23 mouse cellular contexts compared by ENCODE assay signal in genomic region chr14:8462973-8463372, GRCm38 (mm10).
"Had no signal": no experiment of that assay in that cellular context is flagged by ENCODE, and none has a peak within 500 bp of the region (broad histone marks: within the 10 kb centered on the region; RNA-seq: fewer than 3 reads in every experiment).

No protein-coding gene starts in this region.

- DNase-seq: kidney, adult 18-20 months; kidney, adult 9 months; kidney, postnatal 14 days; kidney, postnatal 4 days; layer of hippocampus, adult 9-11 months; liver, postnatal 0 days; lung, embryonic 14.5 days; midbrain, embryonic 14.5 days; right cerebral cortex, adult 18-20 months; right cerebral cortex, postnatal 14 days; right cerebral cortex, postnatal 4 days; thymus, adult 2 months; thymus, postnatal 14 days; thymus, postnatal 4 days had no signal

- H3K9me3 ChIP-seq: limb, embryonic 12.5 days; limb, embryonic 15.5 days; megakaryocyte, embryonic 14.5 days; neural tube, embryonic 13.5 days had no signal

- H3K4me3 ChIP-seq: limb, embryonic 12.5 days; limb, embryonic 15.5 days; megakaryocyte, embryonic 14.5 days; myocyte; neural tube, embryonic 13.5 days had no signal

- H3K4me2 ChIP-seq: limb, embryonic 12.5 days; limb, embryonic 15.5 days; liver, embryonic 11.5 days; lung, embryonic 14.5 days; midbrain, embryonic 11.5 days; neural tube, embryonic 13.5 days had no signal

- H3K27me3 ChIP-seq: limb, embryonic 12.5 days; limb, embryonic 15.5 days; neural tube, embryonic 13.5 days had no signal

- ATAC-seq: liver, postnatal 0 days had no signal

- H3K9ac ChIP-seq: limb, embryonic 12.5 days; limb, embryonic 15.5 days; liver, embryonic 14.5 days; liver, postnatal 0 days; lung, embryonic 14.5 days; neural tube, embryonic 13.5 days had no signal

- H3K36me3 ChIP-seq: limb, embryonic 12.5 days; limb, embryonic 15.5 days; neural tube, embryonic 13.5 days had no signal

- H3K27ac ChIP-seq: limb, embryonic 12.5 days; limb, embryonic 15.5 days; liver, embryonic 14.5 days; neural tube, embryonic 13.5 days; stomach, postnatal 0 days had no signal
